Mouse (Mus musculus) MEL (cell line): ENCODE measurements at regions not wholly inside any gene's neighbourhood (a gene's known extent, or its start where the extent isn't known, plus 50 kb on each side); places are given as distances from the start of the nearest gene placed in this dataset.

Source experiments
- DNase-seq: peaks from one replicate; pipeline ENCODE4 v3.0.0; 2011; ENCODE audit warnings: low read depth, low spot score
- H3K27ac ChIP-seq: 2 replicates; pipeline ENCODE4 v1.5.1; 2012; ENCODE audit warnings: low read depth, mild to moderate bottlenecking, control low read depth, low read length, moderate library complexity; ENCODE audit not compliant: control insufficient read depth
- H3K27me3 ChIP-seq, 2 experiments: fragments of 150-350 bp in 1 of 2; sonication (generic) in 1 of 2; 2 replicates each; pipeline ENCODE4 v1.6.1; 2012; ENCODE audit warnings: low read length in 2 of 2, mild to moderate bottlenecking in 2 of 2, improper control_type of control experiment in 1 of 2, moderate library complexity in 1 of 2; ENCODE audit not compliant: insufficient read depth in 2 of 2, control insufficient read depth in 1 of 2
- H3K36me3 ChIP-seq, 2 experiments: 2 replicates each; pipeline ENCODE4 v1.6.1; 2012 to 2014; ENCODE audit warnings: low read length in 2 of 2, improper control_type of control experiment in 1 of 2, inconsistent platforms in 1 of 2, mild to moderate bottlenecking in 1 of 2; ENCODE audit not compliant: insufficient read depth in 2 of 2, control insufficient read depth in 1 of 2
- H3K4me1 ChIP-seq, 2 experiments: fragments of 150-350 bp in 1 of 2; sonication (generic) in 1 of 2; 2 replicates each; pipeline ENCODE4 v1.6.1; 2012; ENCODE audit warnings: low read length in 2 of 2, improper control_type of control experiment in 1 of 2, mild to moderate bottlenecking in 1 of 2; ENCODE audit not compliant: insufficient read depth in 2 of 2, control insufficient read depth in 1 of 2
- H3K4me3 ChIP-seq, 2 experiments: fragments of 150-350 bp in 1 of 2; sonication (generic) in 1 of 2; 2 replicates each; pipeline ENCODE4 v1.5.1; 2012; ENCODE audit warnings: low read depth in 2 of 2, low read length in 2 of 2, mild to moderate bottlenecking in 2 of 2, moderate library complexity in 2 of 2, control low read depth in 1 of 2, improper control_type of control experiment in 1 of 2; ENCODE audit not compliant: control insufficient read depth in 1 of 2, insufficient read depth in 1 of 2
- H3K79me2 ChIP-seq: 2 replicates; pipeline ENCODE4 v1.6.1; 2012; ENCODE audit warnings: mild to moderate bottlenecking, low read length, moderate library complexity; ENCODE audit not compliant: control insufficient read depth, poor library complexity, insufficient read depth
- H3K9ac ChIP-seq: 2 replicates; pipeline ENCODE4 v1.6.1; 2012; ENCODE audit warnings: low read depth, mild to moderate bottlenecking, control low read depth, low read length, moderate library complexity; ENCODE audit not compliant: control insufficient read depth, poor library complexity, severe bottlenecking
- H3K9me3 ChIP-seq: fragments of 150-350 bp; sonication (generic); replicated peaks from 2 replicates; pipeline ENCODE4 v1.6.1; 2012; ENCODE audit warnings: mild to moderate bottlenecking, low read length, improper control_type of control experiment, moderate library complexity; ENCODE audit not compliant: insufficient read depth
- CHD2 ChIP-seq: IDR thresholded peaks from 2 replicates; pipeline ENCODE4 v1.6.1; 2011; ENCODE audit warnings: low read length, improper control_type of control experiment
- E2F4 ChIP-seq: IDR thresholded peaks from 2 replicates; pipeline ENCODE4 v1.6.1; 2011; ENCODE audit warnings: low read depth, low read length, improper control_type of control experiment, borderline replicate concordance
- ELF1 ChIP-seq: IDR thresholded peaks from 2 replicates; pipeline ENCODE4 v1.6.1; 2014; ENCODE audit warnings: low read depth, mild to moderate bottlenecking, inconsistent platforms, low read length, improper control_type of control experiment, moderate library complexity
- ETS1 ChIP-seq: IDR thresholded peaks from 2 replicates; pipeline ENCODE4 v1.6.1; 2012; ENCODE audit warnings: low read depth, mild to moderate bottlenecking, inconsistent platforms, low read length, improper control_type of control experiment, moderate library complexity
- GABPA ChIP-seq: IDR thresholded peaks from 2 replicates; pipeline ENCODE4 v1.6.1; 2012; ENCODE audit warnings: low read depth, mild to moderate bottlenecking, inconsistent platforms, low read length, improper control_type of control experiment, moderate library complexity
- GATA1 ChIP-seq: IDR thresholded peaks from 2 replicates; pipeline ENCODE4 v1.6.1; 2011; ENCODE audit warnings: low read depth, low read length, improper control_type of control experiment
- HCFC1 ChIP-seq: IDR thresholded peaks from 2 replicates; pipeline ENCODE4 v1.6.1; 2012; ENCODE audit warnings: low read depth, mild to moderate bottlenecking, inconsistent platforms, low read length, improper control_type of control experiment, moderate library complexity
- JUND ChIP-seq: IDR thresholded peaks from 2 replicates; pipeline ENCODE4 v1.6.1; 2011; ENCODE audit warnings: low read depth, mild to moderate bottlenecking, improper control_type of control experiment, low read length
- KAT2A ChIP-seq: conservative IDR thresholded peaks from 2 replicates; pipeline ENCODE4 v1.6.1; 2012; ENCODE audit warnings: low read depth, low read length, improper control_type of control experiment, inconsistent platforms
- MXI1 ChIP-seq: IDR thresholded peaks from 2 replicates; pipeline ENCODE4 v1.6.1; 2011; ENCODE audit warnings: mild to moderate bottlenecking, low read depth, low read length, improper control_type of control experiment
- NELFE ChIP-seq: IDR thresholded peaks from 2 replicates; pipeline ENCODE4 v1.6.1; 2011; ENCODE audit warnings: low read depth, low read length, improper control_type of control experiment
- POLR2AphosphoS5 ChIP-seq: IDR thresholded peaks from 2 replicates; pipeline ENCODE4 v1.6.1; 2012; ENCODE audit warnings: low read depth, borderline replicate concordance, mild to moderate bottlenecking, inconsistent platforms, low read length, moderate library complexity, mixed read lengths
- RAD21 ChIP-seq: IDR thresholded peaks from 2 replicates; pipeline ENCODE4 v1.6.1; 2011; ENCODE audit warnings: mild to moderate bottlenecking, low read depth, low read length, improper control_type of control experiment
- SMC3 ChIP-seq: IDR thresholded peaks from 2 replicates; pipeline ENCODE4 v1.6.1; 2011; ENCODE audit warnings: low read depth, low read length, improper control_type of control experiment
- TCF12 ChIP-seq: IDR thresholded peaks from 2 replicates; pipeline ENCODE4 v1.6.1; 2014; ENCODE audit warnings: low read depth, mild to moderate bottlenecking, inconsistent platforms, low read length, improper control_type of control experiment, moderate library complexity
- USF1 ChIP-seq: IDR thresholded peaks from 2 replicates; pipeline ENCODE4 v1.6.1; 2014; ENCODE audit warnings: low read depth, mild to moderate bottlenecking, inconsistent platforms, low read length, improper control_type of control experiment, moderate library complexity
- ZKSCAN1 ChIP-seq: IDR thresholded peaks from 2 replicates; pipeline ENCODE4 v1.6.1; 2012; ENCODE audit warnings: low read depth, mild to moderate bottlenecking, inconsistent platforms, low read length, improper control_type of control experiment, moderate library complexity
- ZNF384 ChIP-seq: IDR thresholded peaks from 2 replicates; pipeline ENCODE4 v1.6.1; 2012; ENCODE audit warnings: low read depth, mild to moderate bottlenecking, inconsistent platforms, low read length, improper control_type of control experiment

DNA sequence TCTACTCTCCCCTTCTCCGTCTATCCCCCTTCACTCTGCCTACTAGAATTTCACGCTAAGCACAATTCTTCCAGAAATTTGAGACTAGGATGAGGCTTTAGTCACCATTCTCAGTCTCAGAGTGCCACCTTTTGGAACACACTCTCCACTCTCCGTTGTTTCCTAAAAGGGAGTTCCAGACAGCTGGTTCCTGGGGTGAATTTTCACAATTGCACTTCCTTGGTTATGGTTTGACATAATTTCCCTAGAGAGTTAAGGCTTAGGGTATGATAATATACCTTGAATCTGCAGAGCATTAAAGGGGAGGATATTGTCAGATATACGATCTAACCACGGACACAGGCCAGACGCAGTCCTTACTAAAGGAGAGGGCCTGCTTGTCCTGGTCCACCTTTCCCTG lies 444.8 kb downstream of the Ets1 start:
- Histone ChIP-seq H3K9me3 (no peaks in the 10 kb centered on the region), H3K4me1 (no peaks in the 10 kb centered on the region), H3K4me3 (no peak overlapping the region), H3K79me2 (no peaks in the 10 kb centered on the region), H3K9ac (no peak overlapping the region), H3K27me3 (no peaks in the 10 kb centered on the region), H3K36me3 (no peaks in the 10 kb centered on the region), H3K27ac (no peak overlapping the region)
- no peak for TF ChIP-seq GABPA
- TF ChIP-seq POLR2AphosphoS5: no peak
- TF ChIP-seq USF1: no peak
- TF ChIP-seq E2F4: no peak
- no peak for TF ChIP-seq ZNF384
- no peak for DNase-seq

DNA sequence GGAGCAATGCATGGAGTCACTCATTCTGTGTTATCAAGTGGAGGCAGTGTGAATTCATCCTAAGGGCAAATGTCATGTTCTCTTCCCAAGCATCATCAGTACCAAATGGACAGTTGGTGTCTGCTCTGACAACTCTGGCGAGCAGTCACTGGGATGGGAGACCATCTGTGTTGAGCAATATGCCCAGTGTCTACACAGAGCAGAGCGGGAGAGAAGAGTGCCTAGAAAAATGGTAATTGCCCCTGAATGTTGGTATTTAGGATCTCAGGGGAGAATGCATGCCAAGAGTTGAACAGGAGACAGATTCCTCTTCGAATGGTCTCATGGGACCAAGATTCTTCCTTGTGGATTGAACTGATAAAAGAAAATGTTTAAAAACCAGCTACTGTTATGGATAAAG lies 454.0 kb downstream of the Ets1 start:
- no peaks in the 10 kb centered on the region for H3K79me2 ChIP-seq
- no peaks in the 10 kb centered on the region for H3K27me3 ChIP-seq
- H3K9me3 ChIP-seq: no peaks in the 10 kb centered on the region
- H3K27ac ChIP-seq: no peak overlapping the region
- H3K4me3 ChIP-seq: no peak overlapping the region
- H3K36me3 ChIP-seq: no peaks in the 10 kb centered on the region
- no peak for DNase-seq
- H3K4me1 ChIP-seq: no peaks in the 10 kb centered on the region
- no peak overlapping the region for H3K9ac ChIP-seq
- TF ChIP-seq TCF12: no peak
- TF ChIP-seq ELF1: no peak
- TF ChIP-seq JUND: no peak
- no peak for TF ChIP-seq GATA1
- no peak for TF ChIP-seq ETS1
- no peak for TF ChIP-seq NELFE
- TF ChIP-seq CHD2: no peak
- TF ChIP-seq ZKSCAN1: no peak
- TF ChIP-seq SMC3: no peak
- no peak for TF ChIP-seq RAD21
- TF ChIP-seq, all 39 proteins: peak for 0

DNA sequence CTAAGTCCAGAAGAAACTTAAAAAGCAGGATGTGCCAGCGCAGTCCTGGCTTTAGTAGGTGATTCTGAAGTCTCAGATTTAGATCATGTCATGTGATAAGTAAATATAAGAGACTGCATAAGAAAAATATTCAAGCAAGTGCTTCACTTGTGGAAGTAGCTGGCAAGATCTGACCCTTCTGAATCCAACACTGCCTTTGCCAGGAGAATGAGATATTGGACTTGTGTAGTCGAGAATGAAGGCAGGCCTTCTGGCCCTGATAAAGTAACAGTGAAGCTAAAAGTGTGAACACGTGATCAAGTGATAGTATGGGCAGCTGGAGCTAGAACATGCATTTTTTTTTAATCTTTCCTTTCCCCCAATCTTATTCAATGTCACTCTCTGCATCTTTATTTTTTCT lies 455.6 kb downstream of the Ets1 start:
- Histone ChIP-seq H3K4me3 (no peak overlapping the region), H3K27me3 (no peaks in the 10 kb centered on the region), H3K4me1 (no peaks in the 10 kb centered on the region), H3K79me2 (no peaks in the 10 kb centered on the region), H3K9me3 (no peaks in the 10 kb centered on the region), H3K9ac (no peak overlapping the region), H3K27ac (no peak overlapping the region), H3K36me3 (no peaks in the 10 kb centered on the region)
- no peak for TF ChIP-seq GATA1
- no peak for TF ChIP-seq HCFC1
- no peak for TF ChIP-seq MXI1
- TF ChIP-seq KAT2A: no peak
- no peak for DNase-seq
